Mouse (Mus musculus): Measurements from ENCODE around the gene Ighmbp2.

GRCm38 (mm10) chr19:3304017-3304416, 21.2 kb upstream of the Ighmbp2 start:
- TF ChIP-seq CTCF (IDR thresholded peaks at IDR 0.05; ENCODE audit: low read depth), result no peak
- no peak for TF ChIP-seq EP300 (IDR thresholded peaks at IDR 0.05; ENCODE audit: low read depth)
